Mouse (Mus musculus) adrenal gland, postnatal 14 days (tissue): ENCODE measurements around the gene Pgrmc1. TPM values are rescaled to one million over a fixed set of nuclear protein-coding genes. Genes with fewer than 3 reads are reported as not detected.
"Not testable (repeated sequence)": the region's sequence is repeated elsewhere in the genome, so short reads cannot be mapped to it uniquely, and the experiment has no call there.

ENCODE experiments used
- DNase-seq: peaks from one replicate; pipeline ENCODE4 v3.0.0; 2021; ENCODE audit warnings: mixed read lengths
- long read RNA-seq, 2 experiments: library from polyadenylated mRNA; stranded (forward); transcript quantifications; one replicate each; pipeline ENCODE4 v2.0.0; 2021
- total RNA-seq: library from RNA; stranded (reverse); gene quantifications from 2 replicates; pipeline ENCODE4 v1.2.3, GENCODE M21; 2021

Pgrmc1 gene
- 258 and 317 TPM in 2 replicates for total RNA-seq
- long read RNA-seq, experiment 1, transcript Pgrmc1-201 (3 exons, 1,857 nt) = major isoform, 780 of 840 reads
- long read RNA-seq, experiment 1, partial matches to known transcripts = 50 of 840 reads
- long read RNA-seq, experiment 1, other reads (novel, unspliced or antisense) = 10 of 840 reads
- long read RNA-seq, experiment 2, transcript Pgrmc1-201 (3 exons, 1,857 nt) = major isoform, 522 of 562 reads
- long read RNA-seq, experiment 2, partial matches to known transcripts = 34 of 562 reads
- long read RNA-seq, experiment 2, other reads (novel, unspliced or antisense) = 6 of 562 reads

GRCm38 (mm10) chrX:36597707-36598389 lies at the start of gene Pgrmc1:
TSS of gene Pgrmc1 (plus strand) at chrX:36598206.
- DNase-seq = peak; percentile 93

DNA sequence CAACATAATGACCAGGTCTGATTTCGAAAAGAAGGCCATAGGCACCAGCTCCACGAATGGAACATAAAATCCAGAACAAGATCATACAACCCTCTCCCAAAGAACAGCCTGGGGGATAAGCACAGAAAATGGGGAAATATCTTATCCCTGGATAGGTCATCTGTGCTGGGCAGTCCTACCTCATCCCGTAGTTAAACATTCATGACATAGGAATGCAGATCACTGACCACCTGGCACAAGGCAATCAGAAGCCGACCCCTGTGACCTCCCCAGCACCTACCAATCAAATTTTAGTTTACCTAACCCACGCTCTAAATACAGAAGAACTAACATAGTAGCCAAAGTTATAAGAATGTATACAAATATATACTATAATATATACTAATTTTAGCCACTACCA lies 49.2 kb upstream of the Pgrmc1 start:
- DNase-seq = no peak

DNA sequence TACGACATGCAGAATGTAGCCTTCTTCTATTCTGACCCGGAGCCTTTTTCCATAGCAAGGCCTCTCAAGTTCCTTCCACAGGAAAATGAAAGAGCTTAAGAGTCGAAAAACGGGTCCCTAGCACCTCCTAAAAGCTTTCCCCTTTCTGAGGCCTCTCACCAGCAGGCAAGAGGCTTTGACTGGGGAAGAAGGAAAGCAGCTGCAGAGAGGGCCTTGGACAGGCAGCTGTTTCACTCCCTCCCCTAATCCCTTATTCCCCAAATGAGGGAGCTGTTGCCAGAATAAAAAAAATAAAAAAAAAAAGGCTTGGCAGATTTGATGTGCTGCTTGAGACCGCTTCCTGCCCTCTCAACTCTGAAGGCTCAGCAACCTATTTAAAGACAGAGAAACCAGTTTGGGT lies 47.1 kb upstream of the Pgrmc1 start:
- peak; percentile 28 for DNase-seq

DNA sequence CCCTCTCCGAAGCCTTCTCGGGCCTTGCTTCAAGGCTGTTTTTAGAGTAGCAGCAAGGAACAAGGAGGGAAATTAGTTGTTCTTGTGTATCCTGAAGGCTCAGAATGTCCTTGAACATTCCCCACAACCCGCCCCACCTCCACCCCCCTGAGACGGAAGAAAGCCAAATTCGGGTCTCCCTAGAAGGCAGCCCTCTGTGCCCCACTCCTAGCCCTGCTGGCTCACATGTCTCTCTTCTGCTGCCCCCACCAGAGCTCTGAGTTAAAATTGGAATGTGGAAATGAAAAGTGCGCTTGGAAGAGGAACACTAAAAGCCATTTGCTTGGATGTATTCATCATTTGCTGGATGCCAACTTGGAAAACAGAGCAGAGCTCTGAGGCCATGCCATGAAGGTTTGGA lies 46.7 kb upstream of the Pgrmc1 start:
- DNase-seq = peak; percentile 22

- DNase-seq = peak; percentile 57
Observed at GRCm38 (mm10) chrX:36552055-36552587, 45.9 kb upstream of the Pgrmc1 start.

- DNase-seq = no peak
Observed at GRCm38 (mm10) chrX:36552715-36553114, 45.3 kb upstream of the Pgrmc1 start.

GRCm38 (mm10) chrX:36555196-36555595 lies 42.8 kb upstream of the Pgrmc1 start:
- DNase-seq = peak; percentile 39

GRCm38 (mm10) chrX:36560170-36560569 lies 37.8 kb upstream of the Pgrmc1 start:
- no peak for DNase-seq

GRCm38 (mm10) chrX:36561650-36562049 lies 36.4 kb upstream of the Pgrmc1 start:
- peak; percentile 78 for DNase-seq

- no peak for DNase-seq
Observed at GRCm38 (mm10) chrX:36562079-36562478, 35.9 kb upstream of the Pgrmc1 start.

- DNase-seq = no peak
Observed at GRCm38 (mm10) chrX:36586629-36587303, 11.2 kb upstream of the Pgrmc1 start.

DNA sequence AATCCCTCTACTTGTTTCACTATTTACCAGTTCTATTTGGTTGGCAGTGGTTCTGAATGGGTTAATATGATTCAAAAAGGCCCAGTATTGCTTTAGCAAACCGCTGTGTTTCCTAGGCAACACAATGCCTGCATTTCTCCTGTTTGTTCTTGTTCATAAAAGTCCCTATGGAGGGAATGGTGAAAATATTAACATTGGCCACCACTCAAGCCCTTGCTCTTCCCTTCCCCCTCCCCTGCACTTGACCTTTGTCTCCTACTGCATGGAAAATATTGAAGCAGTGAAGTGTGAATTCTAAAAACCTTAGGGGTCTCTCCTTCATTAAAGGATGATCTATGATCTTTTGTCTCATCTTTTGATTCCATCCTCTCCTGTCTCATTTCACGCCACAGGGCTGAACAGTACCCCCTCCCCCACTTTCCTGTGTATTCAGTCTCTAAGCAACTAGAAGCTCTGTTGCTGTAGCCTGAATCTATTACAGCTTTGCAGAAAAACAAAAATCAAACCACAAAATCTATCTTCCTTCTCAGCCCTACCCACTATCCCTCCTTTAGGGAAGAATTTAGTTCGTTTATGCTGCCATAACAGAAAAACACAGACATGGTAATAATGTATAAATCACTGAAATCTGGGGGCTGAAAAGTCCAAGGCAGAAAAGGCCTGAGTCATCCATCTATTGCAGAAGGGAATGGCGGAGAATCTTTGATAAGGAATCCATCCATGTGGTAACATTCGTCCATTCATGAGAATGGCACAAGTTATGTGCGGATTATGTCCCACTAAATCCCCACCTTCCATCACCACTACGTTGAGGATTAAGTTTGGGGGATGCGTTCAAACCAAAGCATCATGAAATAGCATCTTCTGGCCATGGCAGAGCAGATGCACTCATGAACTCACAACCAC lies 10.4 kb upstream of the Pgrmc1 start:
- peak; percentile 21 for DNase-seq

GRCm38 (mm10) chrX:36590266-36590665 lies 7.7 kb upstream of the Pgrmc1 start:
- no peak for DNase-seq

DNA sequence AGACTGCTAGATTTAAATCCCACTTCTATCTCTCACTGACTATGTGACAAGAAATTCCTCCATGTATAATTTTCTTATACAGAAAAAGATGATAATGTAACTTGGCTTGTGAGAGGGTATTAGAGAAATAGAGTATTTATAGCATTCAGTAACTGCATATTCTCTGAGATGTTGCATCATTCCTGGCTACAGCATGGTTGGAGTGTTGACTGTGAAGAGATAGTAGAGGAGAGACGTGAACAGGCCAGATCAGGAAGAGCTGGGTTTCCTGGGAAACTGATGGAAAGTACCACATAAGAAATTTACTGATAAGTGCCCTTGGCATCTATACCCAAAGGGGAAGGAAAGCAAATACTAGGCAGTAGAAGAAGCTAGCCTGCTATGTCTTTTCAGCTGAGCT lies 6.9 kb upstream of the Pgrmc1 start:
- DNase-seq = no peak

GRCm38 (mm10) chrX:36591539-36591938 lies 6.5 kb upstream of the Pgrmc1 start:
- DNase-seq = no peak

GRCm38 (mm10) chrX:36595247-36595646 lies 2.8 kb upstream of the Pgrmc1 start:
- DNase-seq = no peak

DNA sequence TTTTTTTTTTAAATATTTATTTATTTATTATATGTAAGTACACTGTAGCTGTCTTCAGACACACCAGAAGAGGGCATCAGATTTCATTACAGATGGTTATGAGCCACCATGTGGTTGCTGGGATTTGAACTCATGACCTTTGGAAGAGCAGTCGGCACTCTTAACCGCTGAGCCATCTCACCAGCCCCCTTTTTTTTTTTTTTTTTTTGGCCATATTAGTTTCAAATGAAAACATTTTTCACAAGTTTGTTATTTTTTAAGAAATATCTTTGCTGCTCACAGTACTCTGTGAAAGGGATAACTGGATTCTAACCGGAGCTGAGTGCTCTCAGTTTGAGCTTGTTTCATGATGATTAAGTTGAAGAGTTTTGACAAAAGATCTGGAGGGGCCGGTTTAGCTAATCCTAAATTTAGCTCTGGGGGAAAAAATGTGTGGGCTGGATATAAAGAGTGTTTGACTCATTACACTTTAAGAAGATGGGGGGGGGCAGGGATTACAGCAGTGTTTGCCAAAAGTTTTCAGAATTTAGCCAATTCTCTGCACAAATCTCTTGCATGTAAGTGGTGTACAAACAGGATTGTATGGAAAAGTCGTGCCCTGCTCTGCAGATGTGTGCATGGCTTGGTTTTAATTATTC lies 1.4 kb upstream of the Pgrmc1 start:
- DNase-seq = not testable (repeated sequence)

DNA sequence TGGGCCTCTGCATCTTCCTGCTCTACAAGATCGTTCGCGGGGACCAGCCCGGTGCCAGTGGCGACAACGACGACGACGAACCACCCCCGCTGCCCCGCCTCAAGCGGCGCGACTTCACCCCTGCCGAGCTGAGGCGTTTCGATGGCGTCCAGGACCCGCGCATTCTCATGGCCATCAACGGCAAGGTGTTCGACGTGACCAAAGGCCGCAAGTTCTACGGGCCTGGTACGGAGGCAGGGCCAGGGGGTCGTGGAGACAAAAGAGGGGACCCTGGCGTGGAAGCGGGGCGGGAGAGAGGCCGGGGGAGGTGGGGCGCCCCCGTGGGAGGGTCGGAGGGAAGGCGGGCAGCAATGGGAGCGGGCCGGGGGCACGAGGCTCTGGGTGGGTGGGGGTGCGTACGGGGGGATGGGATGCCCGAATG lies 394 bp downstream of the Pgrmc1 start:
- DNase-seq = peak; percentile 21

DNA sequence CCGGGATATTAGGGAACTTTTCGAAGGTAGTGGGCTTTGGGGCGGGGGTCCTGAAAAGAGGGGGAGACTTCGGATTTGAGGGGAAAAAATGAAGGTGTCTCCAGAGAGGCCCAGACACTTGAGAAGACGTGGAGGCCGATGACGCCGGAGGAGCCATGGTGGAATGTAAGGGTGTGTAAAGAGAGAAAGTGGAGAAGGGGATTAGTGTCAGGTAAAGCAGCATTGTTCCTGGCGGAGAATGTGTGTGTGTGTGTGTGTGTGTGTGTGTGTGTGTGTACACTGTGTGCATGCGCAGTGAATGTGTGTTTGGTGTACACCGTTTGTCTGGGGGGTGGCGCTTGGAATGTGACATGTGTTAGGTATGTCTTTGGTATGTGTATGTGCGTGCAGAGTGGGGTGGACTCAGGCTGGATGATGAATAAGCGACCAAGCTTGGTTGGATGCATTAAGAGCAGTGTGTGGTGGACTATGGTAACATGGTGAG lies 897 bp downstream of the Pgrmc1 start:
- peak; percentile 23 for DNase-seq

- DNase-seq = no peak
Observed at GRCm38 (mm10) chrX:36599656-36600055, 1.6 kb downstream of the Pgrmc1 start.

DNA sequence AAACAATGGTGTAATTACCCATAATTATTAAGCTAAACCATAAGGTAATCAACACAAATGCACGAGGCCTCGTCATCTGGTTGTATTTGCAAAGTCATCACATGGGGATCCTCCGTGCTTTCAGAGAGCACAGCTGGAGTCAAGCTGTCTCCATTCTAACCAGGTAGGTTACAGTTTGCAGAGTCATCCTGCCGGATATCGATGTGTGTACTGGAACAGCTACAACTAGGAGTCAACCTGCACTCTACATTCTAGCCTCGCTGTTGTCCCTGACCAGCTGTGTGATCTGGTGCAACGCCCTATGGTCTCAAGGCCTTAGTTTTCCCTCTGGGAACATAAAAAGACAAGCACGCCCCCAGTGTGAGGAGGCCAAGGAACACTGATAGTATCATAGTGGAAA lies 2.1 kb downstream of the Pgrmc1 start:
- DNase-seq = peak; percentile 43
